Mouse (Mus musculus): ENCODE results near the gene Olfr1232. TPM values are rescaled to one million over a fixed set of nuclear protein-coding genes. Genes with fewer than 3 reads are reported as not detected.

Olfr1232 gene
- total RNA-seq (2023) = not detected

DNA sequence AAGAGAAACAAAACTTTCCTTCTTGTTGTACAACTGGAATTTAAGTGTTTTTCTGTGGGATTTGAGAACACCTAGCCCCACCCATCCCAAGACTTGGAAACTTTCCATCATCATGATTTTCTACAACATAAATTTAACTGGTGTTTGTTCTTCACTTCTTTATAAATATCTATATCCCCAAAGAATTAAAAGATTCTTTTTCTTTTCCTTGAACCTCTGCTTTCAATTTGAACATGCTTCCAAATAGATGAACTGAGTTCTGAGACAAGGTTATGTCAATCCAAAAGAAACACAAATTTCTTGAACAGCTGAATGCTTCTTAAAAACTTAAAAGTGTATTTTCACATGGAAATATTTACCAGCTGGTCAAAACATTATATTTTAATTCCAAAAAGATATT lies at the start of gene Olfr1232:
TSS of gene Olfr1232 (minus strand) at position 101 of the 400 bp plus-strand sequence.

DNA sequence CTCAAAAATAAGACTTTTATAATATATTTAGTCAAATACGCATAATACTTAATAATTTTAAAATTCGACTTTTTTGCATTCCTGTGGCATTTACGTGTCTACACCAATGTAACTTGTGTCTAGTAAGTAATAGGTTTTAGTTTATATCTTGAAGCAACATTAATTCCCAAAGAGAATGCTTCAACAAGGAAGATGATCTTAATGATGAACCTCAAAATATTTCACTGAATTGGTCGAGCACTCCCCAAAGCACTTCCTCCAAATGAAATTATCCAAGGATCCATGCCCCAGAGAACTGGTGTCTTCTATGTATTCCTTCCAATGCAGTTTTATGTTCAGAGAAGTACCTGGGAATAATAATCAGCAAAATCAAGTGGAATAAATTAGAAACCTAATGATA lies 35.3 kb upstream of the Olfr1232 start, which contains the start of gene Olfr1234:
TSS of gene Olfr1234 (minus strand) at position 101 of the 400 bp plus-strand sequence.

DNA sequence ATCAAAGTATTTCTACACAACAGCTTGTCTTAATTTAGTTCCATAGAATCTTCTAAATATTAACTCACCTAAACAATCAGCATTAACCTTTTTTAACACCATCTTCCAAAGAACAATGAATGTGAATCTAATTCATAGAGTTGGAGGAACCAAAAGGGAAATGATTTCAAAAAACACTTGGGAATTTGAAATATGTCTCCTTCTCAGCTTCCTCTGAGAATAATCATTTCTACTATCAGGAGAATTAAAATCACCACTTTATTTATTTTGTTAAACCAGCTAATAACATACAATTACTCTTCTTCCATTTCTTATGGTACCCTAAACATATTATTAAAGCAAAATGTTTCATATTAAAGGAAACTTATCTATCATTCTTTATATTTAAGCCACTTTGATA lies 12.8 kb upstream of the Olfr1232 start, which contains the start of gene Olfr1233:
TSS of gene Olfr1233 (minus strand) at position 101 of the 400 bp plus-strand sequence.

DNA sequence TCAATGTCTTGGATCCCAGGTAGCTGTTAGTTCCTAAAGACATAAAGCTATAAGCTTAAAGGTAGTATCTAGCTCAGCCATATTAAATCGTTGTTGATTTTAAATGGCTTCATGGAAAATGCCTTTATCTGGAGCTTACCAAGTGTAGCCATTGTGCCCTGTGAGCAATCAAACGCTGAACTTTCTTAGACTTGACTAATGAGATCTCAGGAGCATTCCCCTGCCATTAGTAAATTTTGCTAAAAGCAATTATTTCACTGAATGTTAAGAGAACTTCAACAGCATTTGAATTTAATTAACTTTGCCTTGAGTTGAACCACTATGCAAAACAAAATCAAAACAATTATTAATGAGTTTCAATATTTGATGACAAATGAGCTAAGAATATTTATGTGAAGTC lies 22.5 kb downstream of the Olfr1232 start, which contains the start of gene Olfr1231:
TSS of gene Olfr1231 (minus strand) at position 101 of the 400 bp plus-strand sequence.

DNA sequence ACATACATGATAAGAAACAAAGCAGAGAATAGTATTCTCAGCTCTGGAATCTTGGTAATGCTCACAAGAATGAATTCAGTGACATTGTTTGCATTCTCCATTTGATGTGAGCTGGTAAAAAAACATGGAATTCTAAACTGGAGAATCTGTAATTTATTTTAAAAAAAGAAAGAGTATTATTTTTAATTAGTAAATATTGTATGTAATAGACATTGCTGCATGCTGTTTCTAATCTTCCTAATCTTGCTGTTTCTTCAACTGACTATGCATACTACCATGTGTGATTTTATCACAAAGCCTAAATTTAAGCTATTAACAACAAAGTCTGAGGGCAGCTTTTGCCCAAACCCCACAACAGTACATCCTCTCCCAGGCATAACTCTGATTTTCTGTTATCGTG lies 32.3 kb downstream of the Olfr1232 start, which contains the start of gene Olfr1230:
TSS of gene Olfr1230 (minus strand) at position 101 of the 400 bp plus-strand sequence.

DNA sequence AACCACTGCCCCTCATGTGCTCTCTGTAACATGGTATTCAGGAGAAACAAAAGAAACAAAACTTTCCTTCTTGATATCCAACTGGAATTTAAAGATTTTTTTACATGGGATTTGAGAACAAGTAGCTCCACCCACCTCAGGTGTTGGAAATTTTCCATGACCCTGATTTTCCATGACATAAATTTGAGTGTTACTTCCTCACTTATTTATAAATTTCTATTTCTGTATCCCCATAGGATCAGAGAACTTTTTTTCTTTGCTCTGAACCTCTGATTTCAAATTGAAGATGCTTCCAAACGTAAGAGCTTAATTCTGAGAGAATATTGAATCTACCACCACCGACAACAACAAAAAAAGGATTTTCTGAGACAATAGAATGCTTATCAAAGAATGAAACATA lies 41.6 kb downstream of the Olfr1232 start, which contains the start of gene Olfr1229:
TSS of gene Olfr1229 (minus strand) at position 101 of the 400 bp plus-strand sequence.

Other genes with a start within 250 kb of the Olfr1232 start
- not detected for gene Olfr1219, start 246.2 kb downstream of the Olfr1232 start, total RNA-seq (2023)
- gene Olfr1220, start 222.8 kb downstream of the Olfr1232 start, total RNA-seq (2023) = not detected
- not detected for gene Olfr1221, start 212.4 kb downstream of the Olfr1232 start, total RNA-seq (2023)
- gene Olfr1222, start 196.6 kb downstream of the Olfr1232 start, total RNA-seq (2023) = not detected
- not detected for gene Olfr1223, start 178.1 kb downstream of the Olfr1232 start, total RNA-seq (2023)
- not detected for gene Olfr1224-ps1, start 165.6 kb downstream of the Olfr1232 start, total RNA-seq (2023)
- not detected for gene Olfr1225, start 155.0 kb downstream of the Olfr1232 start, total RNA-seq (2023)
- gene Olfr1226, start 129.6 kb downstream of the Olfr1232 start, total RNA-seq (2023) = not detected
- gene Olfr1228, start 75.6 kb downstream of the Olfr1232 start, total RNA-seq (2023) = not detected
- gene Olfr1229, start 41.7 kb downstream of the Olfr1232 start, total RNA-seq (2023) = not detected
- not detected for gene Olfr1230, start 32.4 kb downstream of the Olfr1232 start, total RNA-seq (2023)
- gene Olfr1231, start 22.6 kb downstream of the Olfr1232 start, total RNA-seq (2023) = not detected
- gene Olfr1233, start 12.7 kb upstream of the Olfr1232 start, total RNA-seq (2023) = not detected
- not detected for gene Olfr1234, start 35.2 kb upstream of the Olfr1232 start, total RNA-seq (2023)
- gene Olfr1238, start 80.0 kb upstream of the Olfr1232 start, total RNA-seq (2023) = not detected
- gene Olfr1239, start 90.7 kb upstream of the Olfr1232 start, total RNA-seq (2023) = not detected
- not detected for gene Olfr1240, start 113.3 kb upstream of the Olfr1232 start, total RNA-seq (2023)
- gene Olfr1241, start 157.5 kb upstream of the Olfr1232 start, total RNA-seq (2023) = not detected
- gene Olfr1242, start 168.7 kb upstream of the Olfr1232 start, total RNA-seq (2023) = not detected
- not detected for gene Olfr1243, start 201.8 kb upstream of the Olfr1232 start, total RNA-seq (2023)
- not detected for gene Olfr1245, start 248.8 kb upstream of the Olfr1232 start, total RNA-seq (2023)

All from monocyte, adult 59 days (primary cell).